Mouse (Mus musculus) embryonic fibroblast, embryonic 13.5 days (primary cell): ENCODE data around the gene Fam20a.

ENCODE experiments used
- CTCF ChIP-seq: IDR thresholded peaks from 2 replicates; pipeline ENCODE4 v1.5.1; 2011; ENCODE audit warnings: mild to moderate bottlenecking, control low read depth, low read length, moderate library complexity, borderline replicate concordance; ENCODE audit not compliant: insufficient read depth
- POLR2A ChIP-seq: IDR thresholded peaks from 2 replicates; pipeline ENCODE4 v1.6.1; 2011; ENCODE audit warnings: low read depth, mild to moderate bottlenecking, control low read depth, low read length, moderate library complexity

- TF ChIP-seq CTCF, result no peak
- TF ChIP-seq POLR2A, result no peak
Measured at GRCm38 (mm10) chr11:109629021-109629521, 93.0 kb downstream of the Fam20a start.
